Mouse (Mus musculus): Measurements from ENCODE around the gene Slc30a1. TPM values are rescaled to one million over a fixed set of nuclear protein-coding genes. Genes with fewer than 3 reads are reported as not detected.

Gene Slc30a1
- 8.8 and 11.4 TPM in 2 replicates for polyA plus RNA-seq (2012; rRNA removed)

DNA sequence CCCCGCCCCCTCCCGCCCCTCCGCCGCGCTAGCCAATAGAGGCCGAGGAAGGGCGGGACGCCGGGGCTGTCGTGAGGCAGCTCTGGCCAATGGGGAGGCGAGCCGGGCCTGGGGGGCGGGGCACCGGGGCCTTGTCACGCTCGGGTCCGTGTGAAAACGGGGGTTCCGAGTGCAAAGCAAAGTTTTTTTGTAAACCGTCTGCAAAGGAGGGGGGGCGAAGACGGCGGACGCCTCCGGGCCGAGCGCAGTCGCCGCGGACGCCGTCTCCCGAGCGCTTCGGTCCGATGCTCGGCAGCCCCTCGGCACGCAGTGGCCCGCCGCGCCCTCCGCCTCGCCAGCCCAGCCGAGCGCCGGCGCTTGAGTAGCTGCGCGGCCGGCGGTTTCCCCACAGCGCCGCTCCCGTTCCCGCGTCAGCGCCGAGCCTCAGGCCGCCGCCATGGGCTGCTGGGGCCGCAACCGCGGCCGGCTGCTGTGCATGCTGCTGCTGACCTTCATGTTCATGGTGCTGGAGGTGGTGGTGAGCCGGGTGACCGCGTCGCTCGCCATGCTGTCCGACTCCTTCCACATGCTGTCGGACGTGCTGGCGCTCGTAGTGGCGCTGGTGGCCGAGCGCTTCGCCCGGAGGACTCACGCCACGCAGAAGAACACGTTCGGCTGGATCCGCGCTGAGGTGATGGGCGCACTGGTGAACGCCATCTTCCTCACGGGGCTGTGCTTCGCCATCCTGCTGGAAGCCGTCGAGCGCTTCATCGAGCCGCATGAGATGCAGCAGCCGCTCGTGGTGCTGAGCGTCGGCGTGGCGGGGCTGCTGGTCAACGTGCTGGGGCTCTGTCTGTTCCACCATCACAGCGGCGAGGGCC is at the start of gene Slc30a1:
Gene Slc30a1 (plus strand): TSS at position 197 of the 860 bp plus-strand sequence.
- TF ChIP-seq CTCF (IDR thresholded peaks at IDR 0.05; ENCODE audit: borderline replicate concordance, extremely low read depth, insufficient read depth, insufficient read length) (no peak), POLR2A (IDR thresholded peaks at IDR 0.05; ENCODE audit: borderline replicate concordance, extremely low read depth, insufficient read depth, insufficient read length, poor library complexity, severe bottlenecking) (peak; percentile 67)
- peak; percentile 99 for DNase-seq (ENCODE audit: low read depth)

DNA sequence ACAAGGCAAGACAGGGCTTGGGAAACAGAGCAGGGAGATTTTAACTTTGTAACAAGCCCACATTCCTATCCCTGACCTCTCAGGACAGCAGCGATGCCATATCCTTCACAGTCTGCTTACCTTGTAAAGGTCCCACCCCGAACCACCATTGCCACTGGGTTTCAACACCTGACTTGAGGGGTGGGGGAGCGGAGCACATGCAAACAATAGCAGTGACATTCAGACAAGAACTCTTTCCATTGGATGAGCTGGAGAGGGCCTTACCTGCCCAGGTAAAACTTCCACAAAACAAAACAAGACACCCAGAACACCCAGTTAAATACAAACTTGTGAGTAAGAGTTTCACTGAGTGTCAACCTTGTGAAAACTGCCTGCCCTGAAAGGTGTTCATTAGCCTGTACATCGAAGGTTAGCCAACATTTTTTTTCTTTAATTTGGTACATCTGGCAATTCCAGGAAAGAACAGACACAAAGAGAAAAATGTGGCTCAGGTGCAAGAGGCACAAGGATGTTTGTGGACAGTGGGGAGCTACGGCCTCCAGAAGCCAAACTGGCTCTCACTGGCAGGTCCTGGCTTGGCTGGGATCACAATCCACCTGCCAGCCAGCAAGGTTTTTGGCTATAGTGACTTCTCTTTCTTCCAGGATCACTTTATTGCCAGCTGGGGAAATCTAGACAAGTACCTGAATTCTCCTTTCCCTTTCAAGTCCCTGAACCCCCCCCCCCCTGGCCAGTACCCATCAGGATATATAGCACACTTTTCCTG is 49.5 kb upstream of the Slc30a1 start:
- TF ChIP-seq CTCF (IDR thresholded peaks at IDR 0.05; ENCODE audit: borderline replicate concordance, extremely low read depth, insufficient read depth, insufficient read length) (no peak), POLR2A (IDR thresholded peaks at IDR 0.05; ENCODE audit: borderline replicate concordance, extremely low read depth, insufficient read depth, insufficient read length, poor library complexity, severe bottlenecking) (no peak)
- no peak for DNase-seq (ENCODE audit: low read depth)

DNA sequence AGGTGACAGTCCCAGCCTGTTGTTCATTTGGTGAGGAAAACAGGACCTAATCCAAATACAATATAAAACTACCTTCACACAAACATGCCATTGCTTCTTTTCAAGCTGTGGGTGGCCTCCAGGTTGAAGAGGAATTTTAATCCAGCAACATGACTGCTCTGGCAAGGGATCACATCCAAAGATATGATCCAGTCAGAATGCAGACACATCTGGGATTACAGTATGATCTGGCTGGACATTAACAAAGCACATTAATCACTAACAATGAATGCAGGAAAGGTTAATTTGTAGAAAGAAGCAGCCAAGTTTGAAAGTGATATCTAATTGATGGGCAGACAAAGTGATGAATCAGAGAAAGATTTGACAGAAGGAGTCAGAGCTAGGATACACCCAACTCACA is 48.4 kb upstream of the Slc30a1 start:
- DNase-seq (ENCODE audit: low read depth): no peak

DNA sequence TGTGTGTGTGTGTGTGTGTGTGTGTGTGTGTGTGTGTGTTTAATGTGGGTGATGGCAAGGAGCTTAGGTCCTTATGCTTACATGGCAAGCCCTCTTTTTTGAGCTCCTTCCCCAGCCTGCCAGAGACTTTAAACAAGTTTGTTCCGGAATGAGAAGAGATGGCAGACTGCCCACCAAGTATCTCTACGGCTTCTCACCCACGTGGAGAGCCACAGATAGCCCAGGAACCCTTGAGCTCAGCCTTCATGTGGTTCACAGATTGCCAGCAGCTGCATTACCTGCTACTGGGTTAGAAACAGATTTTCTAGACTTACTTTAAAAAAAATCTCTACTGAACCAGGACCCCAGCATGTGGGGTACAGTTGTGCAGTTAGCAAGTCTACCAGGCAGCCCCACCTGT is 46.7 kb upstream of the Slc30a1 start:
- no peak for DNase-seq (ENCODE audit: low read depth)
- TF ChIP-seq POLR2A (IDR thresholded peaks at IDR 0.05; ENCODE audit: borderline replicate concordance, extremely low read depth, insufficient read depth, insufficient read length, poor library complexity, severe bottlenecking): no peak
- TF ChIP-seq CTCF (IDR thresholded peaks at IDR 0.05; ENCODE audit: borderline replicate concordance, extremely low read depth, insufficient read depth, insufficient read length): no peak

More for the DNA sequence above, 48.4 kb upstream of the Slc30a1 start:
- TF ChIP-seq POLR2A (IDR thresholded peaks at IDR 0.05; ENCODE audit: borderline replicate concordance, extremely low read depth, insufficient read depth, insufficient read length, poor library complexity, severe bottlenecking) (no peak), CTCF (IDR thresholded peaks at IDR 0.05; ENCODE audit: borderline replicate concordance, extremely low read depth, insufficient read depth, insufficient read length) (no peak)

DNA sequence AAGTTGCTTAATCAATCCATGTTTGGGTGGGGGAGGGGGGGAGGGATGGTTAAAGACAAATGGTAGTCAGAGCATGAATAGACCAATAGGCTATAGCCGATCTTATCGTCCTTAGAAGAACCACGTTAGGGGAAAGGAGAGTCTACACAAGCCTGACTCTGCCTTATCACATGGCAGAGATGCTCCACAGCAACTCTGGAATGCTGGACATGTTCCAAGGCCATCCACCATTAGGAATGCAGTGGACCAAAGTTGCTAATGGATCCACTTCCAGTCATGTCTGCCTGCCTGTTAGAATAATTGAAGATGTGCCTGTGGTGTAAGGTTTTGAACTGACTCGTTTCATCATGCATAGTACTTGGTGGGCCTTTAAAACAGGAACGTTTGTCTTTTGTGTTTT is 45.3 kb upstream of the Slc30a1 start:
- no peak for DNase-seq (ENCODE audit: low read depth)
- no peak for TF ChIP-seq CTCF (IDR thresholded peaks at IDR 0.05; ENCODE audit: borderline replicate concordance, extremely low read depth, insufficient read depth, insufficient read length)

DNA sequence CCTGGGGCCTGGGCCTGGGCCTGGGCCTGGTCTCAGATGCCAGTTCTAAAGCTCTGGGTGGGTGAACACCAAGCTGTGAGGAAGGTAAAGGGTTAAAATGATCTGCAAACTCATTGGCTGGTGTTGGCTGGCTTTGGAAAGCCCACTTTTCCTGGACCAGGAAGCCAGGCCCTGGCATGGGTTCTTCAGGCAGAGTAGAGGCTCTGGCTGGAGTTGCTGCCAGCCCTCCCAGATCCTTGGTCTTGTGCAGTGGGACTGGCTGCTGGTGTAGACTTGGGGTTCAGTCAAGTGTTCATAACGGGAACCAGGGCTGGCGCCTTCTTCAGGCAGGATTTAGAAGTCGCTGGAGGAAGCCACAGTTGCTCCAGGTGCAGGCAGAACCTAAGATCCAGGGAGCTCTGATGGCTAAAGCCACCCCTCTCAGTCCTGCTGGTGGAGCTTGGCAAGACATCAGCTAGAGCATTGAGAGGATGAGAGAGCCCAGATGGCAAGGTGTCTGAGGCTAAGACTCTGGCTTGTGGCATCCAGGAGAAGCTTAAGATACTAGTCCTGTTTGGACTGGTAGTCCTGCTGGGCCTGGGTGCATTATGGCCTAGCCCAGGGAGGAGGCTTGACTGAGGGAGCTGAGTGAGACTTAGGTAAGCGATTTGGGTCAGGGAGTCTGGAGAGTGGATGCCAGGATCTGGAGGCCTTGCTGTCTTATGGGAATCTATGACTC is 42.6 kb upstream of the Slc30a1 start:
- TF ChIP-seq POLR2A (IDR thresholded peaks at IDR 0.05; ENCODE audit: borderline replicate concordance, extremely low read depth, insufficient read depth, insufficient read length, poor library complexity, severe bottlenecking): no peak
- no peak for TF ChIP-seq CTCF (IDR thresholded peaks at IDR 0.05; ENCODE audit: borderline replicate concordance, extremely low read depth, insufficient read depth, insufficient read length)
- DNase-seq (ENCODE audit: low read depth): no peak

DNA sequence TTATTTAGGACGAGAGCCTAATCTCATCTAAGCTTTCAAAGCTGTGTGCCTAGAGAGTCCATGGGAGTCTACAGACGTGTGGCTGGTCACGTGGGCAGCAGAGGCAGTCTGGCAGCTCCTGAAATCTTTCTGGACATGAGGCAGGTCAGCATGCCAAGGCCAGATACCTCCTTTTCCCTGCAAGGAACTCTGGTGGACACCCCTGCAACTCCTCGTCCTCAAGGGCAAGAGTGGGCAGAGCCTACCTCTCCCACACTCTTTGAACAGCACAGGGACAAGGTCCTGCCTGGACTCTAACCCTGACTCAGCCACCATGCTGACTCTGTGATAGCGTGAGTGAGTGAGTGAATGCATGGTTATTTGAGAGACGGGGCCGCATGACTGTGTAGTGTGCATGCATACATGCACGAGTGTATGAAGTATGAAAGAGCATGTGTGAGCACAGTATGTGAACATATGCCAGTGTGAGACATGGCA is 42.0 kb upstream of the Slc30a1 start:
- no peak for DNase-seq (ENCODE audit: low read depth)
- TF ChIP-seq POLR2A (IDR thresholded peaks at IDR 0.05; ENCODE audit: borderline replicate concordance, extremely low read depth, insufficient read depth, insufficient read length, poor library complexity, severe bottlenecking): no peak

DNA sequence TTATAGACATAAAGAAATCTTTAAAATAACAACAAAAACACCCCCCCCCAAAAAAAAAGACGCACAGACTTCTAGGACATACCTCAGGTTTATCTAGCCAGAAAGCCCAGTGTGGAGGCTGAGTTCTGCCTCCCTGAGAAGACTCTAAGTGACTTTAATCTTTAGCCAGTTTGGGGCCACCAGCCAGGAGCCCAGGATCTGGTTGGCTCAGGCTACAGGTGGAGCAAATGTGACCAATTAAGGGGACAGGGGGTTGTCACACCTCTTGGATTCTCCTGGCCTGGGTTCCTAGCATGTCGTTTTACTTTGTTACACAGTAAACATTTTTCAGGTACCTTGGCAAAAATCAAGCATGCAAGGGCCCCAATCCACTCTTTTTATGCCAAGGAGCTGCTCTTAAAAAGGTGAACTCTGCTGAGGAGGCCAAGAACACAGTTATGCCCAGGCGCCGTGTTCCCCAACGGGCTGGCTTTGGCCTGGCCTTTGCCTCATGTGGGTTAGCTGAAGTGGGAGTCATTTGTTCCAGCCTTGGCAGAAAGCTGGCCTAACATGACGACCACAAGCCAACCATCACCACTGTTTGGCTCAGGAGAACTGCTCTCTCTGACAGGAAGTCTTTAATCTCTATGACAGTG is 34.4 kb upstream of the Slc30a1 start:
- TF ChIP-seq CTCF (IDR thresholded peaks at IDR 0.05; ENCODE audit: borderline replicate concordance, extremely low read depth, insufficient read depth, insufficient read length) (no peak), POLR2A (IDR thresholded peaks at IDR 0.05; ENCODE audit: borderline replicate concordance, extremely low read depth, insufficient read depth, insufficient read length, poor library complexity, severe bottlenecking) (no peak)
- DNase-seq (ENCODE audit: low read depth): no peak

DNA sequence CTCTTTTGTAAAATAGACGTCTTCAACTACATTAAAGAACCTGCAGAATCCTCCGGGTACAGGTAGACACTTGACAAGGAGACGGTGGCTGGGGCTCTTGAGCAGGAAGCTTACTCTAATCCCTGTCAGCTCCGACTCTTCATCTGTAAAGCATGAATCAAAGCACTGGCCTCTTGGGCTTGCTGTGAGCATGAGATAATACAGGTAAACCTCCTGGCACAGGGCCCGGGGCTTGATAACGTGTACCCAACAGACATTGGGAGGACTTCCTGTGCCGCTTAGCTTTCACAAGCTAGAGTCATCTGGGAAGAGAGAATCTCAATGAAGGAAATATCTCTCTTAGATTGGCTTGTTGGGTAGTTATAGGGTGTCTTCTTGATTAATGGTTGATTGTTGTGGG is 31.6 kb upstream of the Slc30a1 start:
- no peak for DNase-seq (ENCODE audit: low read depth)
- no peak for TF ChIP-seq CTCF (IDR thresholded peaks at IDR 0.05; ENCODE audit: borderline replicate concordance, extremely low read depth, insufficient read depth, insufficient read length)
- TF ChIP-seq POLR2A (IDR thresholded peaks at IDR 0.05; ENCODE audit: borderline replicate concordance, extremely low read depth, insufficient read depth, insufficient read length, poor library complexity, severe bottlenecking): no peak

DNA sequence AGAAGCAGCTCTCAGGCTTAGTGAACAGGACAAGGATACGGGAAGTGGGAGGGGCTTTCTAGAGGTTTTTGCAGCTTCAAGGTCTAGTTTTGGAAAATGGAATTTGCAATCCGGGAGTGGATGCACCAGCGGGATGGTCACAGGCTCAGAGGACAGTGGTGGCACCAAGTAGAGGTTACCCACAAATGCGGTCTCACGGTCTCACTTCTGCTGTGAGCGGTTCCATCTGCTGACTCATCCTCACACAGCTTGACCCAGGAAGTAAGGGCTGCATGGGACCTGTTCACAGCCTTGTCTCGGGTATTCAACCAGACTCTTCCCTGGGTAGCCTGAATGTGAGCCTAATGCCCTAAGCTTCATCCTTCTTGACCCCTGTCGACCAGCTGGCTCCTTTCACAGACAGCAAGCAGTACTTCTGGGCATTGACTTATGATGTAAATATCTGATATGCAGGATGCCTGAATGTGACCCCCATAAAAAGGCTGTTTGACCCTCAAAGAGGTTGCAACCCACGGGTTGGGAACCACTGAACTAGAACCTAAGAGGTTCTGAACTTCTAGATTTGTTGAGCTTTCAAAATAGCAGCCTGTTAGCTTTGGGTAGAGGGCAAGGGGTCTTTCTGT is 30.8 kb upstream of the Slc30a1 start:
- TF ChIP-seq POLR2A (IDR thresholded peaks at IDR 0.05; ENCODE audit: borderline replicate concordance, extremely low read depth, insufficient read depth, insufficient read length, poor library complexity, severe bottlenecking): no peak
- no peak for TF ChIP-seq CTCF (IDR thresholded peaks at IDR 0.05; ENCODE audit: borderline replicate concordance, extremely low read depth, insufficient read depth, insufficient read length)
- DNase-seq (ENCODE audit: low read depth): no peak

Data from brain, embryonic 14.5 days (tissue).